Mouse (Mus musculus): ENCODE results near the gene Pdgfra. TPM values are rescaled to one million over a fixed set of nuclear protein-coding genes. Genes with fewer than 3 reads are reported as not detected.

Gene Pdgfra
- polyA plus RNA-seq, 1 experiment from 2014 or later, result 24.0 TPM

DNA sequence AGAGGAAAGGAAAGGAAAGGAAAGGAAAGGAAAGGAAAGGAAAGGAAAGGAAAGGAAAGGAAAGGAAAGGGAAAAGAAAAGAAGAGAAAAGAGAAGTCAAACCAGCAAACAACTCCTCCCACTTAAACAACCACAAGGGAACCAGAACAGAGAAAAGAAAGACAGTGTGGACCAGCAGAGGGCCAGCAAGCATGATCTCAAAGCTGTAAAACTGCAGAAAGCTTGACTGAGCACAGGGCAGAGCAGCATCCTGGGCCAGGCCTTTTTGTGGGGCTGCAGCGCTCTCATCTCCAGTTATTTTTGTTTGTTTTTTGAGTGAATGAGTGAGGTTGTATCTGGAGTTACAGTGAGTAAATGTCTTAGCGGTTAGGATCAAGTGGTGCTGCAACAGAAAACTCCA, 6.8 kb upstream of the Pdgfra start:
- Histone ChIP-seq H3K4me3 (ENCODE audit: low read depth, low read length) (no peak overlapping the region), H3K9me3 (ENCODE audit: control insufficient read depth, low read length) (no peaks in the 10 kb centered on the region), H3K9ac (ENCODE audit: low read length) (no peak overlapping the region), H3K4me2 (ENCODE audit: low read depth, low read length, severe bottlenecking) (no peak overlapping the region), H3K36me3 (ENCODE audit: control insufficient read depth, insufficient read depth, low read length) (no peaks in the 10 kb centered on the region), H3K27ac (ENCODE audit: low read depth, low read length) (no peak overlapping the region), H3K4me1 (replicated peaks; ENCODE audit: control insufficient read depth, insufficient read depth, low read length) (peaks cover 17% of the 10 kb centered on the region), H3K27me3 (ENCODE audit: control insufficient read depth, insufficient read depth, low read length) (peaks cover 58% of the 10 kb centered on the region)
- ATAC-seq (replicated peaks; ENCODE audit: low FRiP score) (no peak), DNase-seq (ENCODE audit: low spot score) (no peak)
- WGBS, result 77% methylated on average over 2 of the region's 2 CpGs

DNA sequence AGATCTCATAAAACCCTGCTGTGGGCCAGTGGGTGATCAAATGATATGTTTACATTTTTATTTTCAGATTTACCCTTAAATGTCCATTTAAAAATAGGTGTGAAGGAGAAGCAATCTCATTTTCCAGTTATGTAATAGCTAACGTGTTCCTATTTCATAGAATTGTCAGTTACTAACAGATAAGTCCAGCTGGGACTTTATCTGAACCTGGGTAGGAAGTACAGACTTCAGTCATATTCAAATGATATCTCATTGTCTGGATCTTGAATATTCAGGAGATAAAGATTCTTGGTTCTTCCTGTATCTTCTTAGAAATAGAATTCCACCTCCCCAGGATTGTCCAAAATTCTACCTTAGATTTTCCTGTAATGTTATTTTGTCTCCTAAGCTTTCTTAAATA, 5.6 kb upstream of the Pdgfra start:
- no peak for DNase-seq (ENCODE audit: low spot score)
- no peaks in the 10 kb centered on the region for H3K9me3 ChIP-seq (ENCODE audit: control insufficient read depth, low read length)
- 86% methylated on average over 1 of the region's 1 CpGs for WGBS
- no peaks in the 10 kb centered on the region for H3K36me3 ChIP-seq (ENCODE audit: control insufficient read depth, insufficient read depth, low read length)
- H3K9ac ChIP-seq (ENCODE audit: low read length), result no peak overlapping the region
- H3K4me3 ChIP-seq (ENCODE audit: low read depth, low read length), result no peak overlapping the region
- no peak overlapping the region for H3K27ac ChIP-seq (ENCODE audit: low read depth, low read length)
- peaks cover 68% of the 10 kb centered on the region for H3K27me3 ChIP-seq (ENCODE audit: control insufficient read depth, insufficient read depth, low read length)
- no peak for ATAC-seq (replicated peaks; ENCODE audit: low FRiP score)
- peaks cover 20% of the 10 kb centered on the region for H3K4me1 ChIP-seq (replicated peaks; ENCODE audit: control insufficient read depth, insufficient read depth, low read length)
- no peak overlapping the region for H3K4me2 ChIP-seq (ENCODE audit: low read depth, low read length, severe bottlenecking)

DNA sequence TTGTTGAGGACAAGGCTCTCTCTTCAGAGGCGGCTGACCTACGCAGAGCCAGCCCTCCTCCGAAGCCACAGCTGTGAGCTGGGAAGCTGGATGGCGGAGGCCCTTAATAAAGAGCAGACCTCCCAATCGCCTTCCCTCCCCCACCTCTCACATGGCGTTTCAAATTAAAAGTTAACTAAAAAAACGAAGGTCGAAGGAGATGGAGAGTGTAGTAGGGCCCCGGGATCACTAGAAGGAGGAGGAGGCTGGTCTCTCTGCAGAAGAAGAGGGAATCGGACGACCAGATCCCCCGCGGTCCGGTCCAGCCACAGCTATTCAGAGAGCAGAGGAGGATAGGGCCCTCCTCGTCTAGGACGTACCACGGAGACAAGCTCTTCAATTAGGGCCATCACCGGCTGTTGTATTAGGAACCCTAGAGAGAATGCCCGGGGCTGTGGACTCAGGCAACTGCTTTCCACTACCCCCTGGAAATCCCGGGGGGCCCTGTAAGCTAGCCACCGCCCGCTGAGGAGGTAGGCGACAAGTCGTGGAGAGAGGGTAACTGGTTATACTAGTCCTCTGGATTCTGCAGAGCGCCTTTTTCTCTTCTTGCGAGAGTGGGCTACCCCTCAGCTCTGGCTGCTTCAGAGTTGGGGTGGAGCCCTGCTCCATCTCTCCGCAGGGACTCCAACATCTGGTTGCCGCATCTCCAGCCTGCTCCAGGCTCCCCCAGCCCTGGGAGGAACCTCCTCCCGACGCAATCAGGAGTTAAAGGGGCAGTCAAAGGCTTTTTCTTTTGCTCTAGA, 3.6 kb upstream of the Pdgfra start:
- H3K9ac ChIP-seq (ENCODE audit: low read length), result peak overlapping the region; percentile 16; the same call in 1 of the 2 replicates
- peak; percentile 70 for DNase-seq (ENCODE audit: low spot score)
- H3K4me3 ChIP-seq (ENCODE audit: low read depth, low read length), result peak overlapping the region; percentile 10; the same call in 1 of the 2 replicates
- peaks cover 80% of the 10 kb centered on the region for H3K27me3 ChIP-seq (ENCODE audit: control insufficient read depth, insufficient read depth, low read length)
- under 1% methylated on average over 30 of the region's 30 CpGs for WGBS
- H3K36me3 ChIP-seq (ENCODE audit: control insufficient read depth, insufficient read depth, low read length), result no peaks in the 10 kb centered on the region
- no peak; the same call in 1 of the 2 replicates for ATAC-seq (replicated peaks; ENCODE audit: low FRiP score)
- peaks cover 23% of the 10 kb centered on the region for H3K4me1 ChIP-seq (replicated peaks; ENCODE audit: control insufficient read depth, insufficient read depth, low read length)
- no peak overlapping the region for H3K27ac ChIP-seq (ENCODE audit: low read depth, low read length)
- H3K9me3 ChIP-seq (ENCODE audit: control insufficient read depth, low read length), result no peaks in the 10 kb centered on the region
- H3K4me2 ChIP-seq (ENCODE audit: low read depth, low read length, severe bottlenecking), result peak overlapping the region; percentile 40; the same call in 1 of the 2 replicates

DNA sequence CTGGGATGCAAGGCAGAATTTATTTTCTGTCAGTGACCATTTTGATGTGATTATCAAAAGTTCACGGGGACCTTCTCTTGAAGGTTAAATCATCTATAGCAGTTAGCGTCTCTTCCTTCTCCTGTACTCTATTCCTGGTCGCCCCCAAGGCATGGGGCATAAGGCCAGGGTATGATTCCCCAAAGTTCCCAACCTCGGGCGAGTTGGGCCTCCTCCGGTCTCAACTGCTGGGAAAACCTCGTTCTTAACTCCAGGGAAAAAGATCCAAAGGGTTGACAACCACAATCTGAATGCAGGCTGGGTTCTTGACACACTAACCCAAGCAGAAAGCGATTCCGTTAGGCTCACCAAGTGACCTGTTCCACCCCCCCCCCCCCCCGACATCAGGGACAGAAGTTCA, 2.7 kb upstream of the Pdgfra start:
- 2% methylated on average over 9 of the region's 10 CpGs for WGBS
- ATAC-seq (replicated peaks; ENCODE audit: low FRiP score) (no peak), DNase-seq (ENCODE audit: low spot score) (no peak)
- Histone ChIP-seq H3K4me1 (replicated peaks; ENCODE audit: control insufficient read depth, insufficient read depth, low read length) (peaks cover 26% of the 10 kb centered on the region), H3K4me3 (ENCODE audit: low read depth, low read length) (no peak overlapping the region), H3K9me3 (ENCODE audit: control insufficient read depth, low read length) (no peaks in the 10 kb centered on the region), H3K4me2 (ENCODE audit: low read depth, low read length, severe bottlenecking) (peak overlapping the region; percentile 24), H3K36me3 (ENCODE audit: control insufficient read depth, insufficient read depth, low read length) (no peaks in the 10 kb centered on the region), H3K9ac (ENCODE audit: low read length) (no peak overlapping the region), H3K27ac (ENCODE audit: low read depth, low read length) (no peak overlapping the region), H3K27me3 (ENCODE audit: control insufficient read depth, insufficient read depth, low read length) (peaks cover 81% of the 10 kb centered on the region)

DNA sequence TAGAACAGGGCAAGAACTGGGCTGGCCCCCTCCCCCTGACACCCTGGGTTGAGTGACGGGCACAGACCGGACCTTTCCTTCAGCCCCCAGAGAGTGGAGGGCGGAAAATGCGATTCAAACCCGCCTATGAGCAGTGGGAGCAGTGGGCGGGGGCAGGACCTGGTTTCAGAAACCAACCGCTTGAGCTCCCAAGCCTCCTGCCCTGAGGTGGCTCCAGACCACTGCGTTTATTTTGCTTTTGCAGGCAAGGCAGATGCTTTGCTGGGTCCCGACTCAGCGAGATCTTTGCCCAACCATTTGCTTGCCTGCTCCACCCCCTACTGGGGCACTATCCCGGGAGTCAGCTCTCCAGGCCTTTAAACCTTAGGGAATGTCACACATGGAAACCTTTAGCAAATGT, 2.2 kb upstream of the Pdgfra start:
- Histone ChIP-seq H3K9ac (ENCODE audit: low read length) (no peak overlapping the region), H3K4me2 (ENCODE audit: low read depth, low read length, severe bottlenecking) (peak overlapping the region; percentile 24), H3K27me3 (ENCODE audit: control insufficient read depth, insufficient read depth, low read length) (peaks cover 82% of the 10 kb centered on the region), H3K4me3 (ENCODE audit: low read depth, low read length) (peak overlapping the region; percentile 9; the same call in 1 of the 2 replicates), H3K27ac (ENCODE audit: low read depth, low read length) (no peak overlapping the region; the same call in 1 of the 2 replicates), H3K4me1 (replicated peaks; ENCODE audit: control insufficient read depth, insufficient read depth, low read length) (peaks cover 26% of the 10 kb centered on the region), H3K9me3 (ENCODE audit: control insufficient read depth, low read length) (no peaks in the 10 kb centered on the region), H3K36me3 (ENCODE audit: control insufficient read depth, insufficient read depth, low read length) (no peaks in the 10 kb centered on the region)
- DNase-seq (ENCODE audit: low spot score) (peak; percentile 71), ATAC-seq (replicated peaks; ENCODE audit: low FRiP score) (no peak)
- WGBS, result under 1% methylated on average over 11 of the region's 11 CpGs

DNA sequence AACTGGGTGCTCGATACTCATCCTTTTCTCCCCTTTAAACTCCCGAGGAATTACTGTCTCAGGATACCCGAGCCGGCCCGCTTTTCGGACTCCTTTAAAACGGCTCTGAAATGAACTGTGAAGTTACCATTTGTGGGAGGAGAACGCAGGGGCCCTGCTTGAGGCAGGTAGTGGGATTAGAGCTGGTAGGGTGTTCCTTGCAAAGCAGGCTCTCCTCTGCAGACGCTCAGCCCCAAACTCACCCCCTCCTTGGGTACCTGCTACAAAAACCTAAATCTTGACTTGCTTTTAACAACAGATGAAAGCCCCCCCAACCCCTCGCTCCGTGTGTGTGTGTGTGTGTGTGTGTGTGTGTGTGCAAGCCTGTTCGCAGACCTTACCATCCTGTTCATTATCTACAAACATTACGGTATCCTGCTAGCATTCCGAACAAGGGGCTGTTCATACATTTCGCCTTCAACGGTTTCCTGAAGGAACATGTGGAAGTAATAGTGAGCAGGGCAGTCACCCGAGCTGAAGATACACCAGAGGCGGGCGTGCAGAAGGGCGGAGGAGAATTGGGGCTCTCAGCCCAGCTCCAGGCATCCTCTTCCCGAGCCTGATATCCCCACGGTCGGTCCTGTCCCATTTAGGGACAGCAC, 1.6 kb upstream of the Pdgfra start:
- 1% methylated on average over 23 of the region's 23 CpGs for WGBS
- no peak overlapping the region for H3K27ac ChIP-seq (ENCODE audit: low read depth, low read length)
- H3K4me3 ChIP-seq (ENCODE audit: low read depth, low read length), result peak overlapping the region; percentile 9; the same call in 1 of the 2 replicates

DNA sequence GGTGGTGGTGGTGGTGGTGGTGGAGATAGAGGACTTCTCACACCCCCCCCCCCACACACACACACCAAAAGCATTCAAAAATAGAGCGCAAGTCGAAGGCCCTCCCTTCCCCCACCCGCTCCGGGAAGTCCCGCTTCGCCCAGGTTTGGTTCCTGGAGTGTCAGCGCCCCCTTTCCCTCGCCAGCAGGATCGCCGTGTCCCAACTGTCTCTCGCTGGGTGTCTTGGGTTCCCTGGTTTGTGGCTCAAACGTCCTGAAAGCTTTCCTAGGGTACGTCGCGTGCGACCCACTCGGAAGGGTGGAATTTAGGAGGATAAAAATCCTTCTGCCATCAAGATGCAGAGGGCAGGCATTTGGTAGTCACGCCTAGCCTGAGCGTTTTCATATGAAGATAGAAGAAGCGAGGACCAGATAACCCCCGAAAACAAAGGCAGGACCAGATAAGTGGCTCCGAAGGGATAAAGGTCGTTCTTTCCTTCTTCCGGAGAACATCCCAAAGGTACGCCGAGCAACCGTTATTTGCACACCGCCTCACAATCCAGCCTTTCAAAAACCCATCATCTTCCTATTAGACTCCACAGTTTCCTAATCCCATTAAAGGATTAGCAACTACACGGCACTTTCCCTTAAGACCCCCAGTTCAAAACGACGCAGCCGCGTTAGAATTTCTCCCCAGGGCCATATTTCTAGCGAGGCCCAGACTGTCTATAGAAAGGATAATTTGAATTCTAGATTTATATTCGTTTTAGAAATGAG, 769 bp upstream of the Pdgfra start:
- Histone ChIP-seq H3K4me2 (ENCODE audit: low read depth, low read length, severe bottlenecking) (peak overlapping the region; percentile 19), H3K9me3 (ENCODE audit: control insufficient read depth, low read length) (no peaks in the 10 kb centered on the region), H3K4me1 (replicated peaks; ENCODE audit: control insufficient read depth, insufficient read depth, low read length) (peaks cover 26% of the 10 kb centered on the region), H3K27ac (ENCODE audit: low read depth, low read length) (no peak overlapping the region), H3K36me3 (ENCODE audit: control insufficient read depth, insufficient read depth, low read length) (no peaks in the 10 kb centered on the region), H3K27me3 (ENCODE audit: control insufficient read depth, insufficient read depth, low read length) (peaks cover 81% of the 10 kb centered on the region), H3K4me3 (ENCODE audit: low read depth, low read length) (peak overlapping the region; percentile 9), H3K9ac (ENCODE audit: low read length) (no peak overlapping the region; the same call in 1 of the 2 replicates)
- ATAC-seq (replicated peaks; ENCODE audit: low FRiP score) (no peak; the same call in 1 of the 2 replicates), DNase-seq (ENCODE audit: low spot score) (peak; percentile 85)
- under 1% methylated on average over 35 of the region's 35 CpGs for WGBS

More for the DNA sequence above, 1.6 kb upstream of the Pdgfra start:
- ATAC-seq (replicated peaks; ENCODE audit: low FRiP score) (no peak), DNase-seq (ENCODE audit: low spot score) (peak; percentile 72)
- H3K4me1 ChIP-seq (replicated peaks; ENCODE audit: control insufficient read depth, insufficient read depth, low read length), result peaks cover 26% of the 10 kb centered on the region
- H3K36me3 ChIP-seq (ENCODE audit: control insufficient read depth, insufficient read depth, low read length), result no peaks in the 10 kb centered on the region
- H3K9me3 ChIP-seq (ENCODE audit: control insufficient read depth, low read length), result no peaks in the 10 kb centered on the region
- peak overlapping the region; percentile 19 for H3K4me2 ChIP-seq (ENCODE audit: low read depth, low read length, severe bottlenecking)
- no peak overlapping the region for H3K9ac ChIP-seq (ENCODE audit: low read length)
- peaks cover 84% of the 10 kb centered on the region for H3K27me3 ChIP-seq (ENCODE audit: control insufficient read depth, insufficient read depth, low read length)

Data from forebrain, embryonic 11.5 days (tissue).